Mouse (Mus musculus) thymus, postnatal 25 days (tissue): ENCODE measurements around the gene Glb1l.
"Not testable (repeated sequence)": the region's sequence is repeated elsewhere in the genome, so short reads cannot be mapped to it uniquely, and the experiment has no call there.

ENCODE experiments used
- DNase-seq: peaks from one replicate; pipeline ENCODE4 v3.0.0; 2022

The Glb1l gene

GRCm38 (mm10) chr1:75210136-75211087 lies at the start of gene Glb1l, which contains the start of gene Stk16:
Gene Glb1l (minus strand): TSS chr1:75210813.
Gene Stk16 (plus strand): TSS chr1:75210838.
- peak; percentile 95 for DNase-seq

GRCm38 (mm10) chr1:75255516-75256046 lies 45.0 kb upstream of the Glb1l start:
- peak; percentile 71 for DNase-seq

GRCm38 (mm10) chr1:75254625-75255013 lies 44.0 kb upstream of the Glb1l start:
- no peak for DNase-seq

- peak; percentile 88 for DNase-seq
Observed at GRCm38 (mm10) chr1:75253849-75254624, 43.4 kb upstream of the Glb1l start.

- no peak for DNase-seq
Observed at GRCm38 (mm10) chr1:75253029-75253428, 42.4 kb upstream of the Glb1l start.

- DNase-seq = no peak
Observed at GRCm38 (mm10) chr1:75252308-75252707, 41.7 kb upstream of the Glb1l start.

- DNase-seq = peak; percentile 90
Observed at GRCm38 (mm10) chr1:75251112-75251970, 40.7 kb upstream of the Glb1l start.

GRCm38 (mm10) chr1:75250498-75250897 lies 39.9 kb upstream of the Glb1l start:
- DNase-seq = no peak

- DNase-seq = no peak
Observed at GRCm38 (mm10) chr1:75248041-75248772, 37.6 kb upstream of the Glb1l start.

- DNase-seq = no peak
Observed at GRCm38 (mm10) chr1:75247071-75247930, 36.7 kb upstream of the Glb1l start.

- peak; percentile 35 for DNase-seq
Observed at GRCm38 (mm10) chr1:75244836-75245235, 34.2 kb upstream of the Glb1l start.

GRCm38 (mm10) chr1:75244175-75244826 lies 33.7 kb upstream of the Glb1l start:
- no peak for DNase-seq

GRCm38 (mm10) chr1:75243411-75243810 lies 32.8 kb upstream of the Glb1l start:
- no peak for DNase-seq

GRCm38 (mm10) chr1:75239591-75239990 lies 29.0 kb upstream of the Glb1l start:
- no peak for DNase-seq

GRCm38 (mm10) chr1:75236117-75237050 lies 25.8 kb upstream of the Glb1l start, which contains the start of gene Dnajb2:
Gene Dnajb2 (plus strand): TSS chr1:75236406.
- peak; percentile 65 for DNase-seq

- DNase-seq = peak; percentile 77
Observed at GRCm38 (mm10) chr1:75234606-75235005, 24.0 kb upstream of the Glb1l start.

- DNase-seq = not testable (repeated sequence)
Observed at GRCm38 (mm10) chr1:75232489-75232888, 21.9 kb upstream of the Glb1l start.

- DNase-seq = no peak
Observed at GRCm38 (mm10) chr1:75231664-75232152, 21.1 kb upstream of the Glb1l start, which contains the start of gene A630095N17Rik. Gene A630095N17Rik (minus strand): TSS chr1:75232102.
